Mouse (Mus musculus) left cerebral cortex, adult 9 months (tissue): ENCODE results near the gene Samhd1.

Experiments used
- DNase-seq, 2 experiments: peaks; one replicate each; pipeline ENCODE4 v3.0.0; 2022; ENCODE audit warnings: low spot score in 2 of 2

Gene Samhd1

GRCm38 (mm10) chr2:157136646-157137045, 1.6 kb upstream of the Samhd1 start:
- DNase-seq, result no peak

- DNase-seq, result no peak
Observed at GRCm38 (mm10) chr2:157136176-157136575, 1.1 kb upstream of the Samhd1 start.

- DNase-seq, result no peak
Observed at GRCm38 (mm10) chr2:157135529-157136120, 560 bp upstream of the Samhd1 start.

- no peak for DNase-seq
Observed at GRCm38 (mm10) chr2:157134479-157134931, 560 bp downstream of the Samhd1 start.

- DNase-seq, result no peak
Observed at GRCm38 (mm10) chr2:157133769-157134478, 1.1 kb downstream of the Samhd1 start.

- DNase-seq, result no peak
Observed at GRCm38 (mm10) chr2:157132686-157133540, 2.2 kb downstream of the Samhd1 start.

DNA sequence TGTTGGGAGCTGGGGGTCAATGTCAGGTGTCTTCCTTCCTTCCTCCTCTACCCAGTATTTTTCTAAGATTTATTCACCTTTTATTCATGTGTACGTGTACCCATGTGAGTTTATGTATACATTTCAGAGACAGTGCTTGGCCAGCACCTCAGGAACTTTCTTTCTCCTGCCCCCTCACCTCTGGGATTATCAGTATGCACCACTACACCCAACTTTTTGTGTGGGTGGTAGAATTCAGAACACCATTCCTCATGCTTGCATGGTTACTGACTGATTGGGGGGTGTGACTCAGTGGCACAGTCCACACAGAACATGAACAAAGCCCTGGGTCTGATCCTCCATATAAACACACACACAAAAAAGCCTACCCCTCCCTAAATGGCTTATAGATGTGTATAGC, 3.0 kb downstream of the Samhd1 start:
- DNase-seq, result no peak

DNA sequence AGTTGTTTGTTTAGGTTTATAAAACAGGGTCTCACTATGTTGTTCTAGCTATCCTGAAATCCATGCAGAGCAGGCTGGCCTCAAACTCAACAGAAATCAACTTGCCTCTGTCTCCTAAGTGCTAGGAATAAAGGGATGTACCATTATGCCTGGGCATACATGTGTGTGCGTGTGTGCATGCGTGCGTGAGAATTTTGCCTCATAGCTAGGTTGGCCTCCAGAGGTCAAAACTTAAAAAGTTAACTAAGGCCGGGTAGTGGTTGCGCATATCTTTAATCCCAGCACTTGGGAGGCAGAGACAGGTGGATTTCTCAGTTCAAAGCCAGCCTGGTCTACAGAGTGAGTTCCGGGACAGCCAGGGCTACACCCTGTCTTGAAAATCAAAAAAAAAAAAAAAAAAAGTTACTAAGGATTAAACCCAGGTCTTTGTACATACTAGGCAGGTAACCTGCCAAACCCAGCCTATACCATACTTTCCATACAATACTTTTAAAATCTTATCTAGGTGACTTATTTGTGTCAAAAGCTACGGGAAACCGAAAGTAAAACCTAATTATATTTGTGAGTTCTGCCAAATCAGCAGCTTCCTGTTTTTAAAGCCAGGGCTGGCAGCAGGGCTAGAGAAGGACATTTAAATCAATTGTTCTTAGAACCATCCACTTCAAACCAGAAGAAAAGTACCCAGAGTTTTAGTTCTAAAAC, 4.1 kb downstream of the Samhd1 start:
- DNase-seq, result no peak

GRCm38 (mm10) chr2:157129601-157130164, 5.4 kb downstream of the Samhd1 start:
- no peak for DNase-seq

GRCm38 (mm10) chr2:157129096-157129495, 6.0 kb downstream of the Samhd1 start:
- no peak for DNase-seq

DNA sequence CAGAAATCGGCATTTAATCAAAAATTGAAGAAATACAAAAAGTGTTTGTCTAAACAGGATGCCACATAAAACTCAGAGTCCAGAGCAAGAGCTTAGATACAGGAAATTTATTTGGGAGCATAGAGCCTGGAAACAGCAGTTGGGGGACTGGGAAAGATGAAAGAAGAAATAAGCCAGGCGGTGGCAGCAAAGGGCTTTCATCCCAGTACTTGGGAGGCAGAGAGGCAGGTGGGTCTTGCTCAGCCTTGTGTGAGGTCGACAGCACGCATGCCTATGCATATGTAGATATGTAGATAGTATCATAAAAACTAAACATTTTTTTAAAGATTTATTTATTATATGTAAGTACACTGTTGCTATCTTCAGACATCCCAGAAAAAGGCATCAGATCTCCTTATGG, 7.0 kb downstream of the Samhd1 start:
- DNase-seq, result no peak

GRCm38 (mm10) chr2:157127370-157127769, 7.7 kb downstream of the Samhd1 start:
- no peak for DNase-seq

DNA sequence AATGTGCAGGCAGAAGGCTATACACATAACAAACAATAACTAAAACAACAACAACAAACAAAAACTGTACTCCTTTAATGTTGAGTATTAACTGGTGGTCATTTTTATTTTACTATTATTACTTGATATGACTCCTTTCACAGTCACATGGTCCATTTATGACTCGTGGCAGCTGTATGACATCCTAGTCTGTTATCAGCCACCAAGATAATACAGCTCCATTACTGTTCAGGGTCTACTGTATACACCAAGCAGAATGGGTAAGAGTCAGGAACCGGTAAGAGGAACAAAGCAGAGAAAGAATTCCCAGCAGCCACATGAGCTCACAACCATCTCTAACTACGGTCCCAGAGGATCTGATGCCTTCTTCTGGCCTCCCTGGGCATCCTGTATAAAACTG, 9.8 kb downstream of the Samhd1 start:
- no peak for DNase-seq

- no peak for DNase-seq
Observed at GRCm38 (mm10) chr2:157121766-157122165, 13.3 kb downstream of the Samhd1 start.

- no peak for DNase-seq
Observed at GRCm38 (mm10) chr2:157119075-157119474, 16.0 kb downstream of the Samhd1 start.

GRCm38 (mm10) chr2:157118556-157118955, 16.5 kb downstream of the Samhd1 start:
- DNase-seq, result no peak

DNA sequence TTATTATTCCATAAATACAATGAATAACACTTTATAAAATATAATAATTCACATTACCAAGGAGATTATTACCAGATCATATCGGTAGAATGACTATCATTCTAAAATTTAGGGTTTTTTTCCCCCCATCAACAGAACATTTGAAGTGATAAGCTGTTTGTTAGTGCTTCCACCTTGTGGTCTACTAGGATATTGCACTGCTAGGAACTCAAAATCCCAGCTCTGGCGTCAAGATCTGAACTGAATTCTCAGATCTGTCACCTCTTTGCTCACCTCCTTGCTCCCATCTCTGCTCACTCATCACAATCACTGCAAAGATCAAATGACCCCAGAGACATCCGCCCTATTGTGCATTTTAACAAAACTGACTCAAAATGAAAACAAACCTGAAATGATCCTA, 18.1 kb downstream of the Samhd1 start:
- no peak for DNase-seq

DNA sequence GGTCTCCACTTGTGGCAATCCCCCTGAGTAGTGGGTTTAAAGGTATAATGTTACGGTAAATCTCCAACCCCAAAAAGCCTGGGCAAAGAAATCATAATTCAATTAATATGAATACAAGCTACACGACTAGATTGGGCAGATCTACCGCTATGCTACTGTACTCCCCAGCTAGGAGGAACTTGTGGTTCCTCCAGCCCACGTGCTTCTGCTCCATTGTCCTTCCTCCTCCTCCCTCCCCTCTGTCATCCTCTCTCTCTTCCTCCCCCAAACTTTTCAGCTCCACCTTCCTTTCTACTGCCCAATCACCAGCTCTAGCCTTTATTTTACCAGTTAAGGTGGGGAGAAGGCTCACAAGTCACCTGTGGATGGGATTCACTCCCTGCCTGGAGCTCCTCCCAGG, 26.8 kb downstream of the Samhd1 start:
- DNase-seq, result no peak

DNA sequence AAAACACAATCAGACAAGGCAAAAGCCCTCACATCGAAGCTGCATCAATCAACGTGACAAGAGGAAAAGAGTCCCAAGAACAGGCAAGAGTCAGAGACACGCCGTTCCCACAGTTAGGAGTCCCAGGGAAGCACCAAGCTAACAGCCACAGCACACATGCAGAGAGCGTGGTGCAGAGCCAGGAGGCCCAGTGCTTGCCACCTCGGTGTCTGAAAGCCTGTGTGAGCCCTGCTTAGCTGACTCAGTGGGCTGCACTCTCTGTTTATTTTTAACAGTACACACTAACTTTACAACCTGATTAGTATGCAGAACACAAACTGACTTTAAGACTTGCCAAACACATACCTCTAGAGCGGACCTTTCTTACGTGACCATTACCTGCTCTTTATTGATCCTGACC, 30.6 kb downstream of the Samhd1 start:
- no peak for DNase-seq

- no peak for DNase-seq
Observed at GRCm38 (mm10) chr2:157102256-157102655, 32.8 kb downstream of the Samhd1 start.

DNA sequence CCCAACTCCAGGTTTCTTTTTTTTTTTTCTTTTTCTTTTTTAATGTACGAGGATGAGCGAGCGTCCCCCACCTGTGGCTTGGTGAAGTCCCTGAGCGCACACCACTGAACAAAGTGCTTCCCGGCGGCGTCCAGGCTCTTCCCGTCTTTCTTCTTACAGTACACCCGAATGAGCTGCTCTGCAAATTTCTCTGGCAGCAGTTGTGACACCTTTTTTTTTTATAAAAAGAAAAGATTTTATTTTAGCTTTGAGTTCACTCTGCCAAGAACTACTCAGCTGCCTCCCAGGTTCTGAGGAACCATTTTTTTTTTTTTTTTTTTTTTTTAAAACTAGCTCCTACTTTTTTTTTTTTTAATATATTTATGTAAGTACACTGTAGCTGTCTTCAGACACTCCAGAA, 33.4 kb downstream of the Samhd1 start:
- DNase-seq, result no peak

DNA sequence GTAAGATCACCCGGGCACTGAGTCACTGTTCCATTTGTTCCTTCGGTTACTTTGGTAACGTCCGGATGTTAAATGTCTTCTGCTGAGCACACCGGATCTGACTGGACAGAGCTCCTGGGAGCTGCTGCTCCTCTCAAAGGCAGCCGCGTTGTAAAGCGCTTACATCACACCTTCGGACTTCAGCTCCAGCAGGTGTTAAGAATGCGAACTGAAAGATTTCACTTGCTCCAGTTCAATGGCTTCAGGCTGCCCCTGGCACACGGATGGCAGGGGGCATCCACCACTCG, 34.8 kb downstream of the Samhd1 start:
- DNase-seq, result no peak
